Mouse (Mus musculus) spleen, adult 12 weeks (tissue): ENCODE results near the gene Wdr5b.
"Not testable (repeated sequence)": the region's sequence is repeated elsewhere in the genome, so short reads cannot be mapped to it uniquely, and the experiment has no call there.

Experiments
- DNase-seq: peaks from one replicate; pipeline ENCODE4 v3.0.0; 2022; ENCODE audit warnings: low spot score

Wdr5b gene

DNA sequence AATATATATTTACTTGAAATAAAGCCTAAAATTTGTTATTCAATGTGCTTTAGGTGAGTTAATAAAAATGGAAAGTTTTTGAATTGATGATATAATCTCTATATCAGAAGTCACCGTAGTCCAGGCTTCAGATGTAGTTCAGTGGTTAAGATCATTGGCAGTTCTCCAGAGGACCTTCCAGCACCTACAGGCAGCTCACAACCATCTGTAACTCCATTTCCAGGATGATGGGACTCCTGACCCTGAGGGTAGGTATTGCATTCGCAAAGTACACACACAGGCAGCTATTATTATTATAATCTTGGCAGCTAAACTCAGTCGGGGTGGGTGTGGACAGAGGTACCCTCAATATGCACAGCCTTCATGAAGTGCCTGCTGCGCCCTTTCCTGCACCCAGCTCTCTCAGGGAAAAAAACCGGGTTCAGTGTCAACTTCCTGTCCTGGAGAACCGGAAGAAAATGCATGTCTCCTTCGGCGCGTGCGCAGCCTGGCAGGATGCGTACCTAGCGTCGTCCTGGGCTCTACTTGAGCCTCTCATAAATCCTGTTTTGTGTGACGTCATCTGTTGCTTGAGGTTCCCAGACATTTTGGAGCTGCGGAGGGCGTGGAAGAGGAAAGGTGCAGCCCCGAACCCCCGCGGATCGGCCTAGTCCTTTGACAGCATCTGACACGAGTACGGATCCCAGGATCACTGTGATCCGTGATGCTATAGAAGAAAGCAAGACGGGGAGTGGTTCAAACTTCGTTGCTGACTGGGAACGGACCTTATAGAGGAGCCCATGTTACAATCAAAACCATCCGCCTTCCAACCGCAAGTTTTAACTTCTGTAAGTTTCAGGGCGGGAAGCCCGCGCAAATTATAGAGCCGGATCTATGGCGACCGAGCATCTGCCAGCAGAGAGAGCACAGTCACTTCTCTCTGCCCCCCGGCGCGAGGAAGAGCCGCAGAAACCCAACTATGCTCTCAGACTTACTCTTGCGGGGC, at the start of gene Wdr5b:
TSS of gene Wdr5b (plus strand) at position 551 of the 985 bp plus-strand sequence.
- DNase-seq: peak; percentile 79

DNA sequence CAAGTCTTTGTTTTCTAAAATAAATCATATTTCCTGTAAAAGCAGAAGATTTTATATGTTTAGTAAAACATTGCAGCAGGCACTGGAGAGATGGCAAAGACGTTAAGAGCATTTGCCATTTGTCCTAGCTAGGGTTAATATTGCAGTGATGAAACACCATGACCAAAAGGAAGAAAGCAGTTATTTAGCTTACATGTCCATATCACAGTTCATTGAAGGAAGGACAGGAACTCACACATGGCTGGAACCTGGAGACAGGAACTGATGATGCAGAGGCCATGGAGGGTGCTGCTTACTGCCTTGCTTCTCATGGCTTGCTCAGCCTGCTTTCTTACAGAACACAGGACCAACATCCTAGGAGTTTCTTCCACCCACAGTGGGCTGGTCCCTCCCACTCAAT, 48.6 kb upstream of the Wdr5b start:
- DNase-seq: no peak

GRCm38 (mm10) chr16:35993316-35993715, 47.7 kb upstream of the Wdr5b start:
- DNase-seq: no peak

DNA sequence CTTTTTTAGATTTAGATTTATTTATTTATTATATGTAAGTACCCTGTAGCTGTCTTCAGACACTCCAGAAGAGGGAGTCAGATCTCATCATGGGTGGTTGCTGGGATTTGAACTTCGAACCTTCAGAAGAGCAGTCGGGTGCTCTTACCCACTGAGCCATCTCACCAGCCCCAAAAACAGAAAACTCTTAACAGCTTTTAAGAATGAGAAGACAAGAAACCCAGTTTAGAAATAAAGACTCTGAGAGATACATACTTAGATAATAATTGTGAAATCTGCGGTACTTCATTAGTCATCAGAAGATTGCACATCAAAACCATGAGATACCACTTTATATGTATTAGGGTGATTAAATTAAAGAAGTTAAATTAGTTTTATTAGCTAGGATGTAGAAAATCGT, 42.1 kb upstream of the Wdr5b start:
- DNase-seq: not testable (repeated sequence)

DNA sequence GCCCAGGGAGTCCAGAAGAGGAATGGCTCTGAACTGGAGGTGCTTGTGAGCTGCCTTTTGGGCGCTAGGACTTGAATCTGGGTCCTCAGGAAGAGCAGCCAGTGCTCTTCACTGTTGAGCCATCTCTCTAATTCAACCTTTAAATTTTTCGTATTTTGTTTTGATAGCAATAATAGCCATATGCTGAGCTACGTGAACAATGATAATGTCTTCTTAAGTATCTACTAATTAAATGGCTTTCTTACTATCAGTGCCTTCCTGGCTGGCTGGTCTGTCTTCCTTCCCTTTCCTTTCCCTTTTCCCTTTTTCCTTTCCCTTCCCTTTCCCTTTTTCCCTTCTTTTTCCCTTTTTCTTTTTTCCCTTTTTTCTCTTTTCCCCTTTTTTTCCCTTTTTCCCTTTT, 32.6 kb upstream of the Wdr5b start:
- no peak for DNase-seq

DNA sequence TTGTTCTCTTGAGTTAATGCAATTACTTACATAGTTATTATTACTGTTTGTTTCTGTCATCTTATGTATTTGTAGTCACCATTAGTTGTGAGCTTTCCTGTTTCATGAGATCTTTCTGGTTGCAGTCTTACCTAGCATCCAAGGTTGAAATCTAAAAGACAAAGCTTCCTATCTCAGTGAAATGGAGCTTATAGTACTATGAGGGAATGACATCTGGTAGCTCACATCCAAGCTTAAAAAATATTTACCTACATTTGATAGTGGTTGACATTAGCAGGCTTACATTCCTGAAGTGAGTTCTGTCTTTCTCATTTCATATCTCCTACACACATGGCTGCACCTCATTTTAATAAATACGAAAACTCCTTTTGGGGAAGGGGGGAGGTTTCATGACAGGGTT, 24.7 kb upstream of the Wdr5b start:
- no peak for DNase-seq

GRCm38 (mm10) chr16:36028120-36028519, 12.9 kb upstream of the Wdr5b start:
- not testable (repeated sequence) for DNase-seq

DNA sequence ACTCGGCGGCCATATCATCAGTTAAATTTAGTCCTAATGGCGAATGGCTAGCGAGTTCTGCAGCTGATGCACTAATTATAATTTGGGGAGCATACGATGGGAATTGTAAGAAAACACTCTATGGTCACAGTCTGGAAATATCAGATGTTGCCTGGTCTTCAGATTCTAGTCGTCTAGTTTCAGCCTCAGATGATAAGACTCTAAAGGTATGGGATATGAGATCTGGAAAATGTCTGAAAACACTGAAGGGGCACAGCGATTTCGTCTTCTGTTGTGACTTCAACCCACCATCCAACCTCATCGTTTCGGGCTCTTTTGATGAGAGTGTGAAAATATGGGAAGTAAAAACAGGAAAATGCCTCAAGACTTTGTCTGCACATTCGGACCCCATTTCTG, 633 bp downstream of the Wdr5b start:
- DNase-seq: no peak

GRCm38 (mm10) chr16:36043073-36043472, 2.1 kb downstream of the Wdr5b start:
- DNase-seq: no peak

GRCm38 (mm10) chr16:36043964-36044363, 3.0 kb downstream of the Wdr5b start:
- no peak for DNase-seq

DNA sequence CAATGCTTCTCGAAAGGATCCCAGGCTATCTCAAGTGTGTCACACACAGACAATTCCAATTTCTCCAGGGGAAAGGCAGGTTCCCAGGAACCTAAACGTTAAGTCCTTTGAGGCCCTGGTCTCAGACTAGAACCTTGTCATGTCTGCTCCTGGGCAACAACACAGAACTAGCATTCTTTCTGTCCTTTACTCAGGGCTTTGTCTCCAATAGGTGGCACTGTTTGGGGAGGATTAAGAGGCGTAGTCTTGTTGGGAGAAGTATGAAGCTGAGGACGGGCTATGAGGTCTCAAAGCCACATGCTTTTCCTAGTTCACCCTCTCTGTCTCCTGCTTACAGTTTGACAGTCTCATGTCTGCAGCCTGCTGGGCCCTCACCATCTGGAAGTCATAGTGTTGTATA, 6.5 kb downstream of the Wdr5b start:
- no peak for DNase-seq

GRCm38 (mm10) chr16:36051491-36051890, 10.5 kb downstream of the Wdr5b start:
- DNase-seq: no peak

- no peak for DNase-seq
Measured at GRCm38 (mm10) chr16:36053524-36054275, 12.7 kb downstream of the Wdr5b start.

- no peak for DNase-seq
Measured at GRCm38 (mm10) chr16:36054920-36055319, 13.9 kb downstream of the Wdr5b start.

- no peak for DNase-seq
Measured at GRCm38 (mm10) chr16:36056416-36056815, 15.4 kb downstream of the Wdr5b start.

- DNase-seq: no peak
Measured at GRCm38 (mm10) chr16:36057933-36058475, 17.0 kb downstream of the Wdr5b start.

- not testable (repeated sequence) for DNase-seq
Measured at GRCm38 (mm10) chr16:36062534-36062933, 21.5 kb downstream of the Wdr5b start.

DNA sequence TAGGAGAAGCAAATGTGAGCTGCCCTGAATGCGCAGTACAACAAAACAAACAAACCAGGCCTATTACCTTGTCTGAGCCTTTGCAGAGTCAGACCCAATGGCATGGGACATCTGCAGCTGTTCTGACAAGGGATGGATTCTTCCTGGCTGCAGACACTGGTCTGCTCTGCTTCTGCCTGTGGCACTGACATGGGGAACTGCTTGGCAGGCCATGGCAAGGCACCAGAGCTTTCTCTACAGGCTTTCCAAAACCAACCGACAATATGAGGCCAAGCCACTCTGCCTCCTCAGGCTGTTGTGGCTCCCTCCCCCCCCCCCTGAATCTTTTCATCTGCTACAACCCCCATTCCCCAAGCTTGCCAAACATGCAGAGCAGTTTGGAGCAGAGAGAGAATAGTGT, 22.3 kb downstream of the Wdr5b start:
- DNase-seq: no peak

DNA sequence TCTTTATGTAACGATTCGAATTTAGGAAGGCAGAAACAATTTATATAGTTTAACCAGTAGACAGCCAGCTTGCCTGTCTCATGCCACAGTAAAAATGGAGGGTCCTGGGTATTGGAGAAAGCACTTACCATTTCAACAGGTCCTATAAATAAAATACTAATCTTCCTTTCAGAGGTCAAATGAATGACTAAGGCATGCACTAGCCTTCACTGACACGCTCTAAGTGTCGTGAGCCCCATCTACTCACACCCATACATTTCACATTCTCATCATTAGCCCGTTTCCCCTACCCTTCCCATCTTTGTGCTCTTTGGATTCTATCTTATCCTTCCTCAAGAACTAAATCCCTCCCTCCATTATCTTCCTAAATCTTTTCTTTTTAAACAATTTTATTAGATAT, 23.9 kb downstream of the Wdr5b start:
- no peak for DNase-seq

GRCm38 (mm10) chr16:36067694-36068093, 26.7 kb downstream of the Wdr5b start:
- DNase-seq: no peak

DNA sequence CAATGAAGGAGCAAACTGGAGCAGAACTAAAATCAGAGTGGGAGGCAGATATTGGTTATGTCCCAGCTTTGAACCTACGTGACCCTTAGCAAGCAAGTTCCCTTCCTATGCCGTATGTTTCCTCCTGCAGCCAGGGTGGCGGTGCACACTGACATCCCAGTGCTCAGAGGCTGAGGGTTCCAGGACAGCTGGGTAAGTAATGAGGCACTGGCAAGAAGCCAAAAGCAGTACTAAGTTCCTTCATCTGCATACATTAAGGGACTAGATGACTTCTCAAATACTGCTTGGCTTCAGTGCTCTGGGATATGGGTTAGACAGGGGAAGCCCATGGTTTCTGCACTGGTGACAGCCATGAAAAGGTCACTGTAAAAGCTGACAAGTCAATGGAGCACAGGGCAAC, 27.4 kb downstream of the Wdr5b start:
- no peak for DNase-seq

DNA sequence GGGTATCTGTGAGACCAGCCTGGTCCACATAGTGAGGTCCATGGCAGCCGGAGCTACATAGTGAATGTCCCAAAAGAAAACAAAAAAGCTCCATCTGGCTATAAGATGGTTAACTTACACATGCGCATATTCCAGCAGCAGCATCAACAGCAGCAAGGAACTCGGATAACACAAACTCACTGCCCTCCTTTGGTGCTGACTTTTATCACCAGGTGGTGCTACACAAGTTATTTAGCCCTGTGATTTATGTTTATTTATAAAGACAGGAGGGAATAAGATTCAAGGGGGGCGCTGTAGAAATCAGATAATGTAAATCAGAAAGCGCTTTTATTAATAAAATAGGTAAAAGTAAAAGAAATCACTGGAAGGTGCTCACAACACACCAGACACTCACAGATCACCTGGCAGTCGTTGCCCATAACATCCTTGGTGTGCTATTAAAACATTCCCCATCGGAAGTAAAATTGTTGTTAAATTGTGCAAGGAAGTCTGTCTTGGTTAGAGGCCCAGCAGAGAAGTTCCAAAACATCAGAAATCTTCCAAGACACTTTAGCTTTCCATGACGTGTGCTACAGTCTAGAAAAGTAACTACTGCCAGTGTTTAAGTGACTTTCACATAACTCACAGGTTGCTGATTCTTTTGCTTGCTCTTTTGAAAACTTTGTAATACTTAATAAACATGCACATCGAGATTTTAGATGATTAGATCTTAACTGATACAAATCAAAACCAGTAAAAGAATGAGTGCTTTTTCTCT, 29.0 kb downstream of the Wdr5b start:
- DNase-seq: no peak
